Mouse (Mus musculus): ENCODE data around the gene Kdm3a. TPM values are rescaled to one million over a fixed set of nuclear protein-coding genes. Genes with fewer than 3 reads are reported as not detected.

Gene Kdm3a
- polyA plus RNA-seq (2012; rRNA removed): 34.8 and 35.8 TPM in 2 replicates

DNA sequence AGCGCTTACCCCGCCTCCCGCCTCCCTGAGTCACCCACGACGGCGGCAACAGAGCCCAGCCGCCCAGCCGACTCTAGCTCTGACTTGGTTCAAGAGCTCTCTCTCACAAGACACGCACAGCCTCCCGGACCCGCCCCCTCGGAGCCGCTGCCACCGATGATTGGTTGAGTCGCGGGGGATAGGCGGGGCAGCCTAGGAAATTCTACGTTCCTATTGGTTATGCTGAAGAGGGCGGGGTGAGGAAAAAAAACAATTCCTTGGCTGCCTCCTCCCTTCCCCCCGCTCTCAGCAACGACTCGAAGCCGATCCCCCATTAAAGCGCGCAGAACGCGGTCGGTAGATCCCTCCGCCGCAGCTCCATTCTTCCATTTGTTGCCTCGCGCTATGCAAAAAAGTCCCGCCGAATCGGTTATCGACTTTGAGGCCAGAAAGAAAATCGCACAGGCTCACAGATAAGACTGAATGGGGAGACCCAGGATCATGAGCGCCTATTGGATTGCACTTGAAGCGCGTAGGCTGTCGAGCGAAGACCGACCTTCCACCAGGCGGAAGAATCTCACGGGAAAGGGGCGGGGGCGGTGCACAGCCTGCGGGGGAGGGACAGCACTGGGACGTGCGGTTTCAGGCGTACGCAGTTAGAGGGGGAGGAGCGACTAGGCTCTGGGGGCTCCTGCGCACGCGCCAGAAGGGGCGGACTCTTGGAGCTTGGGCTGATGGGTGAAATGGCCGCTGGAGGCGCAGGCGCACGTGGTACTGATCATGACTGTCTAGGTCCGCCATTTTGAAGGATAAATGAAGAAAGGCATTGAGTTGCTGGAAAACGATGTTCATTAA lies at the start of gene Kdm3a:
Gene Kdm3a, minus strand, starts transcription at position 162 of the 834 bp plus-strand sequence.
- Histone ChIP-seq H3K4me1 (ENCODE audit: control insufficient read depth, insufficient read depth, low read length) (peaks cover 2% of the 10 kb centered on the region; the same call in 1 of the 2 replicates), H3K4me3 (ENCODE audit: insufficient read depth, low read length) (peak within 1 kb of the TSS; percentile 59), H3K27ac (ENCODE audit: insufficient read depth, low read length) (peak within 1 kb of the TSS; percentile 91)
- TF ChIP-seq POLR2A (IDR thresholded peaks at IDR 0.05; ENCODE audit: extremely low read depth, insufficient read depth, low read length) (peak; percentile 88), CTCF (IDR thresholded peaks at IDR 0.05; ENCODE audit: extremely low read depth, insufficient read depth, low read length) (peak; percentile 27; the same call in 1 of the 2 replicates)

DNA sequence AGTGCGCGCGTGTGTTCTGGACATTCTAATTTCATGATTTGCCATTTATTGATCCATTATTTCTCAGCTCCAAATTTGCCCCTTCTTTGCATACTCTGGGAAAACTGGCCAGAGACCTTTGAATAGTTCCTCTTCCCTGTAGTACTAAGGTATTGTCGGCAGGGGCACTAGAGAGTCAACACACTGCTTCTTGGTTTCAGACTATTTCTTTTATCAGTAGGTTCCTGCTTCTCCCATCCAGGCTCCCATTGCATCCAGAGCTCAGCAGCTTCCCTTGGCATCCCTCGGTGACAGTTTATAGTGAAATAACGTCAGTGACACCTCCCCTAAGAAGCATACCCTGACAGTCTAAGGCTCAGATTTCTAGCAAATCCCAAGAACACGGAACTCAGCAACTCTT lies 46.1 kb upstream of the Kdm3a start:
- Histone ChIP-seq H3K4me1 (ENCODE audit: control insufficient read depth, insufficient read depth, low read length) (no peaks in the 10 kb centered on the region), H3K27ac (ENCODE audit: insufficient read depth, low read length) (no peak overlapping the region), H3K4me3 (ENCODE audit: insufficient read depth, low read length) (no peak overlapping the region)
- no peak for TF ChIP-seq POLR2A (IDR thresholded peaks at IDR 0.05; ENCODE audit: extremely low read depth, insufficient read depth, low read length)
- TF ChIP-seq CTCF (IDR thresholded peaks at IDR 0.05; ENCODE audit: extremely low read depth, insufficient read depth, low read length): no peak

DNA sequence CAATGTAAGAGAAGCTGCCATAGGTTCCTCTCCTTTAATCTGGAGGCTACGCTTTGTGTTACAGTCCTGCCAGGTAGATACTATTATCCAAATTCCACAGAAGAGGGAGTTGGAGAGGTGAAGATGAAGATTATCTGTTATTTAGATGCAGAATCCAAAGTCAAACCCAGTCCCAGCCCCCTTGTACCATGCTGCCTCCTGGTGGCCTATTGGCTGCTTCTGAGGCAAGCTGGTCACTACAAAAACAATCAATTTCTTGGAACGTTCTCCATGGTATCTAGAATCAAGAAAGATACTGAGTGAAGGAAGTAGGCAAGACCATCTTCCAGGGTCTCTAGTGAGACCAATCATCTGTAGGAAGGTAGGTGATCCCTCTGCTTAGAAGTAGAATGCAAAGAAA lies 40.4 kb upstream of the Kdm3a start:
- H3K4me3 ChIP-seq (ENCODE audit: insufficient read depth, low read length): no peak overlapping the region
- no peaks in the 10 kb centered on the region for H3K4me1 ChIP-seq (ENCODE audit: control insufficient read depth, insufficient read depth, low read length)
- no peak for TF ChIP-seq POLR2A (IDR thresholded peaks at IDR 0.05; ENCODE audit: extremely low read depth, insufficient read depth, low read length)
- 0 out of 2 replicates have a peak, but pooled peaks have one; percentile 5 for TF ChIP-seq CTCF (IDR thresholded peaks at IDR 0.05; ENCODE audit: extremely low read depth, insufficient read depth, low read length)
- H3K27ac ChIP-seq (ENCODE audit: insufficient read depth, low read length): no peak overlapping the region

DNA sequence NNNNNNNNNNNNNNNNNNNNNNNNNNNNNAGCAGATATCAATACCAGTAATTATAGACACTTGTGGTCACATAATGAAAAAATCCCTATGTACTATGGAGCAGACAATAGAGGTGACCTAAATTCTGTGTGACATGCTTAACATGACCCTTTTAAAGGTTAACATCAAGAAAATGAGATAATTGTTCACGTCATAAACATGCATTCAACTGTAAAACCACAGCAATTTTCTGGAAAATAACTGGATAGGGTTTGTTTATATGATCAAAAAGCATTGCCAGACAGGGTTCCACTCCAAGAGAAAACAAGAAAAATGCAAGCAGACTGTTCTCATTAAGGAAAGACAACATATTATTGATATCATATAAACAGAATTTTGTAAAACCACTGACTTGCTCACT lies 31.7 kb upstream of the Kdm3a start:
- no peak overlapping the region for H3K4me3 ChIP-seq (ENCODE audit: insufficient read depth, low read length)
- no peaks in the 10 kb centered on the region for H3K4me1 ChIP-seq (ENCODE audit: control insufficient read depth, insufficient read depth, low read length)
- H3K27ac ChIP-seq (ENCODE audit: insufficient read depth, low read length): no peak overlapping the region
- TF ChIP-seq CTCF (IDR thresholded peaks at IDR 0.05; ENCODE audit: extremely low read depth, insufficient read depth, low read length) (no peak), POLR2A (IDR thresholded peaks at IDR 0.05; ENCODE audit: extremely low read depth, insufficient read depth, low read length) (no peak)

- no peak overlapping the region for H3K27ac ChIP-seq (ENCODE audit: insufficient read depth, low read length)
- H3K4me1 ChIP-seq (ENCODE audit: control insufficient read depth, insufficient read depth, low read length): no peaks in the 10 kb centered on the region
- H3K4me3 ChIP-seq (ENCODE audit: insufficient read depth, low read length): no peak overlapping the region
- TF ChIP-seq POLR2A (IDR thresholded peaks at IDR 0.05; ENCODE audit: extremely low read depth, insufficient read depth, low read length) (no peak), CTCF (IDR thresholded peaks at IDR 0.05; ENCODE audit: extremely low read depth, insufficient read depth, low read length) (no peak)
Observed at GRCm38 (mm10) chr6:71658290-71658689, 25.5 kb upstream of the Kdm3a start.

DNA sequence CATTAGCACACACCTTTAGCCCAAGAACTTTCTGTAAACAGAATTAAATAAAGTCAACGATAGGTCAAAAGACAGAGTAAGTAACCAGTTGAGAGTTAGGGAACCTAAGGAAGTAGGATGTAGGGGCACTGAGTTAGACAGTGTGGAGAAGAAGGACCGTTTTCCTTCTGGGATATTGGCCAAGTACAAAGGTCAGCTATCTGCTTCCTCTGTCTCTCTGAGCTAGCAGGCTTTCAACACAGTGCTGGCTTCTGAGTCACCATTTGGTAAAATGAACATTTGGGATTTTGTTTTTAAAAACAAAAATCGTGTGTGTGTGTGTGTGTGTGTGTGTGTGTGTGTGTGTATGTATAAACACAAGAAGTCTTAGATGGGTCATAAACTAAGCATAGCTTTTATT lies 23.0 kb upstream of the Kdm3a start:
- H3K27ac ChIP-seq (ENCODE audit: insufficient read depth, low read length): no peak overlapping the region
- no peak overlapping the region for H3K4me3 ChIP-seq (ENCODE audit: insufficient read depth, low read length)
- H3K4me1 ChIP-seq (ENCODE audit: control insufficient read depth, insufficient read depth, low read length): no peaks in the 10 kb centered on the region
- TF ChIP-seq CTCF (IDR thresholded peaks at IDR 0.05; ENCODE audit: extremely low read depth, insufficient read depth, low read length) (no peak), POLR2A (IDR thresholded peaks at IDR 0.05; ENCODE audit: extremely low read depth, insufficient read depth, low read length) (no peak)

DNA sequence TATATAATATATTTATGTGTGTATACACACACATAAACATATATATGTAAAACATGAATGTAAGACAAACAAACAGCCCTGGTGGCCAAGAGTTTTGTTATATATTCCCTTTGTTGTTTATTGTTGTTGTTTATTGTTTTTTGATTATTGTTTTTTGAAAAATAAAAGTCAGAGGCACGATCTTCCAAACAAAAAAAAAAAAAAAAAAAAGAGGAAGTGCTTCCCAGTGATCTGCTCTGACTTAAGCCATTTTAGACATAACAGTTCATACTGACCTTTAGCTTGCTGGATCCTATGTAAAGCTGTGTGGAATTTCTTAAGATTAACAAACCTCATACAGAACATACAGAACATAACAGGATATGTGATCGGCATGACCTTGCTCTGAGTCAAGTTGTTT lies 19.1 kb upstream of the Kdm3a start:
- Histone ChIP-seq H3K4me3 (ENCODE audit: insufficient read depth, low read length) (no peak overlapping the region), H3K4me1 (ENCODE audit: control insufficient read depth, insufficient read depth, low read length) (no peaks in the 10 kb centered on the region), H3K27ac (ENCODE audit: insufficient read depth, low read length) (no peak overlapping the region)
- no peak for TF ChIP-seq POLR2A (IDR thresholded peaks at IDR 0.05; ENCODE audit: extremely low read depth, insufficient read depth, low read length)
- no peak for TF ChIP-seq CTCF (IDR thresholded peaks at IDR 0.05; ENCODE audit: extremely low read depth, insufficient read depth, low read length)

GRCm38 (mm10) chr6:71632486-71632828 lies 333 bp downstream of the Kdm3a start:
- Histone ChIP-seq H3K4me1 (ENCODE audit: control insufficient read depth, insufficient read depth, low read length) (peaks cover 2% of the 10 kb centered on the region; the same call in 1 of the 2 replicates), H3K27ac (ENCODE audit: insufficient read depth, low read length) (peak overlapping the region; percentile 78), H3K4me3 (ENCODE audit: insufficient read depth, low read length) (peak overlapping the region; percentile 59)
- no peak for TF ChIP-seq CTCF (IDR thresholded peaks at IDR 0.05; ENCODE audit: extremely low read depth, insufficient read depth, low read length)
- TF ChIP-seq POLR2A (IDR thresholded peaks at IDR 0.05; ENCODE audit: extremely low read depth, insufficient read depth, low read length): no peak

GRCm38 (mm10) chr6:71631706-71632461 lies 906 bp downstream of the Kdm3a start:
- H3K4me1 ChIP-seq (ENCODE audit: control insufficient read depth, insufficient read depth, low read length): peaks cover 2% of the 10 kb centered on the region; the same call in 1 of the 2 replicates
- TF ChIP-seq POLR2A (IDR thresholded peaks at IDR 0.05; ENCODE audit: extremely low read depth, insufficient read depth, low read length) (no peak), CTCF (IDR thresholded peaks at IDR 0.05; ENCODE audit: extremely low read depth, insufficient read depth, low read length) (no peak)
- peak overlapping the region; percentile 78; the same call in 1 of the 2 replicates for H3K27ac ChIP-seq (ENCODE audit: insufficient read depth, low read length)
- H3K4me3 ChIP-seq (ENCODE audit: insufficient read depth, low read length): peak overlapping the region; percentile 59
